Mouse (Mus musculus) kidney, embryonic 15.5 days (tissue): ENCODE measurements around the gene Casc3. TPM values are rescaled to one million over a fixed set of nuclear protein-coding genes. Genes with fewer than 3 reads are reported as not detected.

Experiments used
- ATAC-seq: fragments of 200-750 bp; cut with Nextera tagmentation; replicated peaks from 2 replicates; pipeline ENCODE4 v1.8.0; 2017; ENCODE audit warnings: moderate TSS enrichment; ENCODE audit not compliant: low FRiP score
- H3K27ac ChIP-seq: fragments of 300-500 bp; sonication (generic); 2 replicates; pipeline ENCODE4 v1.5.1; 2015; ENCODE audit warnings: mild to moderate bottlenecking, inconsistent platforms
- H3K27me3 ChIP-seq: fragments of 300-500 bp; sonication (generic); 2 replicates; pipeline ENCODE4 v1.6.1; 2015; ENCODE audit warnings: inconsistent platforms
- H3K36me3 ChIP-seq: fragments of 300-500 bp; sonication (generic); 2 replicates; pipeline ENCODE4 v1.6.1; 2015; ENCODE audit warnings: inconsistent platforms
- H3K4me1 ChIP-seq: fragments of 300-500 bp; sonication (generic); 2 replicates; pipeline ENCODE4 v1.6.1; 2015; ENCODE audit warnings: inconsistent platforms
- H3K4me2 ChIP-seq: fragments of 300-500 bp; sonication (generic); 2 replicates; pipeline ENCODE4 v1.6.1; 2015; ENCODE audit warnings: moderate library complexity, mild to moderate bottlenecking, inconsistent platforms
- H3K4me3 ChIP-seq: fragments of 300-500 bp; sonication (generic); replicated peaks from 2 replicates; pipeline ENCODE4 v1.5.1; 2015; ENCODE audit warnings: mild to moderate bottlenecking, inconsistent platforms
- H3K9ac ChIP-seq: fragments of 300-500 bp; sonication (generic); 2 replicates; pipeline ENCODE4 v1.6.1; 2015; ENCODE audit warnings: mild to moderate bottlenecking, inconsistent platforms
- H3K9me3 ChIP-seq: fragments of 300-500 bp; sonication (generic); replicated peaks from 2 replicates; pipeline ENCODE4 v1.6.1; 2016; ENCODE audit warnings: inconsistent platforms
- WGBS: fragments of 180-500 bp; shearing (Covaris S2); methylation state at CpG from one replicate; pipeline ENCODE4 v1.1.7; 2015; ENCODE audit warnings: mixed read lengths; 5-methylcytosine and 5-hydroxymethylcytosine counted together
- polyA plus RNA-seq: library from polyadenylated mRNA; unstranded; fragments of >200 nt; fragmentation: Nextera tagmentation; extraction: Ambion mirVana; gene quantifications from 2 replicates; pipeline ENCODE4 v1.2.1, GENCODE M21; 2015

The Casc3 gene
- polyA plus RNA-seq, 1 experiment from 2014 or later, result 40.6 TPM

- no peak overlapping the region for H3K4me3 ChIP-seq
- no peak overlapping the region for H3K27ac ChIP-seq
- H3K4me1 ChIP-seq, result peaks cover 27% of the 10 kb centered on the region
- no peak for ATAC-seq
- no peaks in the 10 kb centered on the region for H3K36me3 ChIP-seq
- H3K4me2 ChIP-seq, result no peak overlapping the region
- H3K9ac ChIP-seq, result no peak overlapping the region
- 43% methylated on average over 13 of the region's 13 CpGs for WGBS
- no peaks in the 10 kb centered on the region for H3K9me3 ChIP-seq
- H3K27me3 ChIP-seq, result 0 out of 2 replicates have a peak, but pooled peaks cover 3% of the 10 kb centered on the region
Measured at GRCm38 (mm10) chr11:98846016-98846415, 41.3 kb downstream of the Casc3 start.

- Histone ChIP-seq H3K4me1 (peaks cover 27% of the 10 kb centered on the region), H3K36me3 (no peaks in the 10 kb centered on the region), H3K9ac (no peak overlapping the region), H3K4me2 (no peak overlapping the region), H3K4me3 (no peak overlapping the region), H3K27ac (no peak overlapping the region), H3K9me3 (no peaks in the 10 kb centered on the region), H3K27me3 (0 out of 2 replicates have a peak, but pooled peaks cover 3% of the 10 kb centered on the region)
- ATAC-seq, result no peak
- WGBS, result 66% methylated on average over 19 of the region's 19 CpGs
Measured at GRCm38 (mm10) chr11:98846865-98847604, 42.3 kb downstream of the Casc3 start.

DNA sequence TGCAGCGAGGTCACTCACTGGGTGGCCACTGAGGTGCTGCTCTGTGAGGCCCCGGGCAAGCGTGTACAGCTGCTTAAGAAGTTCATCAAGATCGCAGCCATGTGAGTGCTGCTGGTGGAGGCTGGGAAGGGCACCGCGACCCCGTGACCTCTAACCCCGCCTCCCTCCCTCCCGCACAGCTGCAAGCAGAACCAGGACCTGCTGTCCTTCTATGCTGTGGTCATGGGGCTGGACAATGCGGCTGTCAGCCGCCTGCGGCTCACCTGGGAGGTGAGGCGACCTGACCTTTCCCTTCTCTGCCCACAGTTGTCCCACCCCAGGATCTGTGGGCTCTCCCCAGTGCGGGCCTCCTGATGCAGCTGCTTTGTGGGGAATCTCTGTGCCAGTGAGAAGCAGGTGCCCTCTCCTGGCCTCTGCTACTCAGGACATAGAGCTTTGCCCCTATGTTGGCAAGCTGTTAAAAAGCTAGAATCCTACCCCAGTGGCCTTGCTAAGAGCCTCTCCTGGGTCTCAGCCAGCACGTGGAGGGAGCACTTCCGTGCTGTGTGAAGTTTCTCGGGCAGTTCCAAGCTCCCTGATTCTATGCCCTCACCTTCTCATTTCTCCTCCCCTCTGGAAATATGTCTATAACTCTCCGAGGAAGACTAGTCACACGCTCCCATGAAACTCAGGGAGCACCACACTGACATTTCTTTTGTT, 44.6 kb downstream of the Casc3 start:
- H3K27ac ChIP-seq, result no peak overlapping the region
- peaks cover 31% of the 10 kb centered on the region for H3K4me1 ChIP-seq
- 7% methylated on average over 19 of the region's 19 CpGs for WGBS
- 0 out of 2 replicates have a peak, but pooled peaks have one; percentile 13 for ATAC-seq
- H3K9ac ChIP-seq, result no peak overlapping the region
- H3K4me3 ChIP-seq, result no peak overlapping the region
- peak overlapping the region; percentile 30 for H3K4me2 ChIP-seq
- no peaks in the 10 kb centered on the region for H3K9me3 ChIP-seq
- 0 out of 2 replicates have a peak, but pooled peaks cover 3% of the 10 kb centered on the region for H3K27me3 ChIP-seq
- H3K36me3 ChIP-seq, result no peaks in the 10 kb centered on the region

DNA sequence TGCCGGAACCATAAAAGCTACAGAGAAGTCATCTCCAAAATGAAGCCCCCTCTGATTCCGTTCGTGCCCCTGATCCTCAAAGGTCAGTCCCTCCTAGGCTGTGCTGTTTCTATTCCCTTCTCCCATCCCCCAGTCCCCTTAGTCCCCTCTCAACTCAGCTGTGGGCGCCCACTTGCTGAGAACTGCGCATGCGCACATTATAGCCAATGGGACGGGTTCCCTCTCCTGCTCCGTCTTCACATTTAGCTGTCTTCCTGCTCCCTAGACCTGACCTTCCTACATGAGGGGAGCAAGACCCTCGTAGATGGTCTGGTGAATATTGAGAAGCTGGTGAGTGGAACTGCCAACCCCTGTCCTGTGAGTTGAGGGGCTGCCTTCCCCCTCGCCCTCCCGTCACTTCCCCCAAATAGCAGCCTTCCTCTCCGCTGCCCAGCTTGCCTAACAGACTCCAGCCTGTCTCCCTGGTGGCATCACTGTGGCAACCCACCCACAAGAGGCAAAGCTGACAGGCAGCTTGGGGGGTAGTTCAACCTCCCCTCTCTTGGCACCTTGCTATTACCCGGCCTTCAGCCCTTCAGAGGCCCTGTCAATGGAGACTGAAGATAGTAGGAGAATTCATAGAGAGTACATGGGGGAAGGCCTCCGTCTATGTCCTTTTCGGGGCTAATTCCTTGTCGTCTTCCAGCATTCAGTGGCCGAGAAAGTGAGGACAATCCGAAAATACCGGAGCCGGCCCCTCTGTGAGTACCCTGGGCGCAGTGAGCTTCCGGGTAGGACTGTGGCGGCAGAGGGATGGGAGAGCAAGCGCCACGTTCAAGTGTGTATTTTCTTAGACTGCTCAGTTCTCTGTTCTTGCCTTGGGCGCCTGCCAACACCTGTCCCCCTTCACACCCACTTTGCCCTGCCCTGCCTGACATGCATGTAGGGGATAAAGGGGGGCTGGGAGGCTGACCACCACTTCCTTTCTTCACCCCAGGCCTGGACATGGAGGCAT, 45.7 kb downstream of the Casc3 start:
- peaks cover 29% of the 10 kb centered on the region for H3K4me1 ChIP-seq
- H3K27me3 ChIP-seq, result 0 out of 2 replicates have a peak, but pooled peaks cover 3% of the 10 kb centered on the region
- H3K4me2 ChIP-seq, result no peak overlapping the region; the same call in none of the 2 replicates
- no peak overlapping the region for H3K4me3 ChIP-seq
- no peak for ATAC-seq
- no peak overlapping the region for H3K9ac ChIP-seq
- H3K36me3 ChIP-seq, result no peaks in the 10 kb centered on the region
- 71% methylated on average over 26 of the region's 26 CpGs for WGBS
- no peaks in the 10 kb centered on the region for H3K9me3 ChIP-seq
- H3K27ac ChIP-seq, result no peak overlapping the region

DNA sequence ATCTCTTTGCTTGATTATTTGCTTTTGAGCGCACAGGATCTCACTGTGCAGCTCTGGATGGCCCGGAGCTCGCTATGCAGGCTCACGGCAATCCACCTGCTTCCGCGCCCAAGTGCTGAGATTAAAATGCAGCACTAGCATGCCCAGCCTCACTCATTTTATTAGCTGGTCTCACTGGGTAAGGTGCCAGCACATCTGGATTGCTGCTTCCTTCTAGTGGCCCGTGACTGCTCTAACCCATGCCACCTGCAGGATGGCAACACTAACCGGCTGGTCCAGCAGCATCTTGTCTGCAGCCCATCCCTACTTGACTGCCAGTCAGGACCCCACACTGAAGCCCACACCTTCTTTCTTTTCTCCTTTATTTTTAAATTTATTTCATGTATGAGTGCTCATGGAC, 49.4 kb downstream of the Casc3 start:
- Histone ChIP-seq H3K9ac (no peak overlapping the region), H3K9me3 (no peaks in the 10 kb centered on the region), H3K4me1 (peaks cover 23% of the 10 kb centered on the region), H3K36me3 (no peaks in the 10 kb centered on the region), H3K27me3 (peaks cover 2% of the 10 kb centered on the region; the same call in 1 of the 2 replicates), H3K4me3 (no peak overlapping the region), H3K27ac (no peak overlapping the region), H3K4me2 (no peak overlapping the region)
- no peak for ATAC-seq
- 96% methylated on average over 8 of the region's 8 CpGs for WGBS

GRCm38 (mm10) chr11:98854659-98855058, 50.0 kb downstream of the Casc3 start:
- no peak for ATAC-seq

GRCm38 (mm10) chr11:98858759-98859731, 54.3 kb downstream of the Casc3 start:
- no peak overlapping the region for H3K9ac ChIP-seq
- WGBS, result 35% methylated on average over 14 of the region's 14 CpGs
- ATAC-seq, result peak; percentile 47

More at GRCm38 (mm10) chr11:98854659-98855058, 50.0 kb downstream of the Casc3 start:
- peaks cover 18% of the 10 kb centered on the region for H3K4me1 ChIP-seq
- no peak overlapping the region for H3K4me2 ChIP-seq
- 92% methylated on average over 2 of the region's 2 CpGs for WGBS
- H3K4me3 ChIP-seq, result no peak overlapping the region
- no peaks in the 10 kb centered on the region for H3K36me3 ChIP-seq
- no peaks in the 10 kb centered on the region for H3K9me3 ChIP-seq
- H3K9ac ChIP-seq, result no peak overlapping the region
- H3K27me3 ChIP-seq, result peaks cover 2% of the 10 kb centered on the region; the same call in 1 of the 2 replicates
- no peak overlapping the region for H3K27ac ChIP-seq

GRCm38 (mm10) chr11:98863028-98863750, 58.5 kb downstream of the Casc3 start, which contains the start of gene Wipf2:
TSS of gene Wipf2 (plus strand) at chr11:98863638.
- 6% methylated on average over 41 of the region's 41 CpGs for WGBS
- H3K4me2 ChIP-seq, result peak within 1 kb of the TSS; percentile 79
- ATAC-seq, result peak; percentile 90

More at GRCm38 (mm10) chr11:98858759-98859731, 54.3 kb downstream of the Casc3 start:
- Histone ChIP-seq H3K36me3 (no peaks in the 10 kb centered on the region), H3K4me1 (peaks cover 9% of the 10 kb centered on the region), H3K27me3 (peaks cover 2% of the 10 kb centered on the region; the same call in 1 of the 2 replicates), H3K4me2 (peak overlapping the region; percentile 30; the same call in 1 of the 2 replicates), H3K4me3 (no peak overlapping the region), H3K9me3 (no peaks in the 10 kb centered on the region), H3K27ac (no peak overlapping the region)

DNA sequence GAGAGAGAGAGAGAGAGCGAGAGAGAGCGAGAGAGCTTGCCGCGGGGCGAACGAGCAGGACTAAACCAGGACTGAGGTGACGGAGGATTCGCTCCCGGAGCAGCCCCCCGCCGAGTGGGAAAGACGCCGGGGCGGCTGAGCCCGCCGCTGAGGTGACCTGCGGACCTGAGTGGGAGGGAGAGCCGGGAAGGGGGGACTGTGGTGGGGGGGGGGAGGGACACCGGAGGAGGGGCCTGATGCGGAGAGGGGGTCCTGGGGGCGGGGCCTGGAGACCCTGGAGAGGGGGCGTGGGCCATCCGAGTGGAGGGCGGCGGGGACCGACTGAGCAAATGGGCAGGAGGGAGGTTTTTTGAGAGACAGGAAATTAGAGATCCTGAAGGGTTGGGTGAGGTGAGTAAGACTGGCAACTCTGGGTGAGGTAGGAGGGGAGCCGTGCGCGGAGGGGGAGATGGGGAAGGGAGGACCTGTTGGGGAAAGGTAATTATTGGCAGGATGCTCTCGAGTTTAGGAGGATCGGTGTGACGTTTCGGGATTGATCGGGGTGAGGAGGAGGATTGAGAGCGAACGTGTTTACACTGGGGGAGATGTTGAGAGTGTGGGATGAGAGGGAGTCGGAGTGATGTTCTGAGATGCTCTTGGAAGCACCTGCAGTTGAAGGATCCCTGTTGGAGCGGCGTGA, 59.2 kb downstream of the Casc3 start:
- WGBS, result under 1% methylated on average over 39 of the region's 39 CpGs

More at GRCm38 (mm10) chr11:98863028-98863750, 58.5 kb downstream of the Casc3 start, which contains the start of gene Wipf2:
- H3K9me3 ChIP-seq, result no peaks in the 10 kb centered on the region
- H3K4me1 ChIP-seq, result peaks cover 16% of the 10 kb centered on the region
- peak within 1 kb of the TSS; percentile 71 for H3K9ac ChIP-seq
- no peaks in the 10 kb centered on the region; the same call in 1 of the 2 replicates for H3K27me3 ChIP-seq
- H3K27ac ChIP-seq, result peak within 1 kb of the TSS; percentile 96
- peaks cover 24% of the 10 kb centered on the region for H3K36me3 ChIP-seq
- H3K4me3 ChIP-seq, result peak within 1 kb of the TSS; percentile 75

More for the DNA sequence above, 59.2 kb downstream of the Casc3 start:
- Histone ChIP-seq H3K36me3 (peaks cover 31% of the 10 kb centered on the region), H3K27ac (peak overlapping the region; percentile 96), H3K4me3 (peak overlapping the region; percentile 75), H3K4me2 (peak overlapping the region; percentile 79), H3K27me3 (no peaks in the 10 kb centered on the region), H3K9ac (peak overlapping the region; percentile 71), H3K4me1 (peaks cover 14% of the 10 kb centered on the region), H3K9me3 (no peaks in the 10 kb centered on the region)
- ATAC-seq, result peak; percentile 85
